Mouse (Mus musculus) limb, embryonic 15.5 days (tissue): Measurements from ENCODE around the gene Hoxa5. TPM values are rescaled to one million over a fixed set of nuclear protein-coding genes. Genes with fewer than 3 reads are reported as not detected.

Source experiments
- ATAC-seq: fragments of 200-750 bp; cut with Nextera tagmentation; 2 replicates; pipeline ENCODE4 v1.8.0; 2017; ENCODE audit warnings: low read depth, moderate TSS enrichment; ENCODE audit not compliant: insufficient number of reproducible peaks, low FRiP score, low TSS enrichment
- H3K27ac ChIP-seq: fragments of 300-500 bp; sonication (generic); 2 replicates; pipeline ENCODE4 v1.5.1; 2015; ENCODE audit warnings: moderate library complexity, mild to moderate bottlenecking, inconsistent platforms
- H3K27me3 ChIP-seq: fragments of 300-500 bp; sonication (generic); 2 replicates; pipeline ENCODE4 v1.6.1; 2015; ENCODE audit warnings: inconsistent platforms
- H3K36me3 ChIP-seq: fragments of 300-500 bp; sonication (generic); 2 replicates; pipeline ENCODE4 v1.6.1; 2015; ENCODE audit warnings: inconsistent platforms
- H3K4me1 ChIP-seq: fragments of 300-500 bp; sonication (generic); 2 replicates; pipeline ENCODE4 v1.6.1; 2015; ENCODE audit warnings: inconsistent platforms
- H3K4me2 ChIP-seq: fragments of 300-500 bp; sonication (generic); 2 replicates; pipeline ENCODE4 v1.6.1; 2015; ENCODE audit warnings: mild to moderate bottlenecking, inconsistent platforms
- H3K4me3 ChIP-seq: fragments of 300-500 bp; sonication (generic); 2 replicates; pipeline ENCODE4 v1.5.1; 2015; ENCODE audit warnings: mild to moderate bottlenecking, inconsistent platforms
- H3K9ac ChIP-seq: fragments of 300-500 bp; sonication (generic); 2 replicates; pipeline ENCODE4 v1.6.1; 2015; ENCODE audit warnings: inconsistent platforms
- H3K9me3 ChIP-seq: fragments of 300-500 bp; sonication (generic); 2 replicates; pipeline ENCODE4 v1.6.1; 2016; ENCODE audit warnings: inconsistent platforms
- WGBS: fragments of 180-500 bp; shearing (Covaris S2); methylation state at CpG from one replicate; pipeline ENCODE4 v1.1.7; 2015; 5-methylcytosine and 5-hydroxymethylcytosine counted together
- polyA plus RNA-seq: library from polyadenylated mRNA; unstranded; fragments of >200 nt; fragmentation: Nextera tagmentation; extraction: Ambion mirVana; gene quantifications from 2 replicates; pipeline ENCODE4 v1.2.1, GENCODE M21; 2015

Hoxa5 gene
- polyA plus RNA-seq, 1 experiment from 2014 or later: 1.7 TPM

DNA sequence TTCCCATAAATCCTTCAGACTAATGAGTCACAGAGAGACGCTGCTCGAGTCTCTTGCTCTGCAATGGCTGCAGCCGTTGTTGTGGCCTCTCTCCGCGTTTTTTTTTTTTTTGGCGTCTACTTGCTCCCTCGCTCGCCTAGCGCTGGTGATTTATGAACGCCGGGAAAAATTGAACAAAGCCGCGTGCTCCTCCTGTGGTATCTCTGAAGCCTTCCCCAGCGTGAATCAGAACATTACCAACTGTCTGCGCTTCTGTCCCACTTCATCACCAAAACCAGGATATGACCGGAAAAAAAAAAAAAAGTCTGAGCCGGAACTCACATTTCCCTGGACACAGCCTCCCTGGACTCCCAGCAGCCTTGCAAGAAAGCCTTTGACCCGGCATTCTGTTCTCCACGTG lies 19.2 kb downstream of the Hoxa5 start:
- no peak overlapping the region for H3K4me3 ChIP-seq
- peaks cover 79% of the 10 kb centered on the region for H3K27me3 ChIP-seq
- H3K4me1 ChIP-seq: peaks cover 24% of the 10 kb centered on the region; the same call in 1 of the 2 replicates
- no peak overlapping the region for H3K27ac ChIP-seq
- 0 out of 2 replicates have a peak overlapping the region, but pooled peaks have one; percentile 14 for H3K4me2 ChIP-seq
- H3K9me3 ChIP-seq: no peaks in the 10 kb centered on the region
- H3K9ac ChIP-seq: no peak overlapping the region
- H3K36me3 ChIP-seq: no peaks in the 10 kb centered on the region
- WGBS: 12% methylated on average over 19 of the region's 19 CpGs
- ATAC-seq: no peak

DNA sequence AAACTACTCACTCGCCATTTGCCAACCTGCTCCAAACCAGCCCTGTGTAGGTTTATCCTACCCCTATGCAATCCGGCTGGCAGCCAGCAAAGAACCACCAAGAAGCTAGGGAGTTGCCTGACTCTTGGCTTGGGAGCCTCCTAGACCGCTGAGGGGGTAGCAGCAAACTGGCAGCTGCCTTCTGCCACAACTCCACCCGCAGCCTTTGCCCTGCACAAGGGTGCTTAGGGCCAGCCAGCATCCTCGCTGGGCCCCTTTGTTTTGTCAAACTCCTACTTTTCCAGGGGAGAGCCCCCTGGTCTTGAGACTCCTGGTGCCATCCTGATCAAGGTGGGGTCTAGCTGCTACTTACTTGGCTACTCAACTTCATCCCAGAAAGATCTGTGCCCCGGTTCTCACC lies 19.7 kb downstream of the Hoxa5 start:
- H3K9ac ChIP-seq: no peak overlapping the region
- H3K27me3 ChIP-seq: peaks cover 79% of the 10 kb centered on the region
- H3K9me3 ChIP-seq: no peaks in the 10 kb centered on the region
- no peaks in the 10 kb centered on the region for H3K36me3 ChIP-seq
- ATAC-seq: no peak
- 44% methylated on average over 6 of the region's 6 CpGs for WGBS
- no peak overlapping the region for H3K4me2 ChIP-seq
- no peak overlapping the region for H3K27ac ChIP-seq
- peaks cover 22% of the 10 kb centered on the region; the same call in 1 of the 2 replicates for H3K4me1 ChIP-seq
- no peak overlapping the region for H3K4me3 ChIP-seq

DNA sequence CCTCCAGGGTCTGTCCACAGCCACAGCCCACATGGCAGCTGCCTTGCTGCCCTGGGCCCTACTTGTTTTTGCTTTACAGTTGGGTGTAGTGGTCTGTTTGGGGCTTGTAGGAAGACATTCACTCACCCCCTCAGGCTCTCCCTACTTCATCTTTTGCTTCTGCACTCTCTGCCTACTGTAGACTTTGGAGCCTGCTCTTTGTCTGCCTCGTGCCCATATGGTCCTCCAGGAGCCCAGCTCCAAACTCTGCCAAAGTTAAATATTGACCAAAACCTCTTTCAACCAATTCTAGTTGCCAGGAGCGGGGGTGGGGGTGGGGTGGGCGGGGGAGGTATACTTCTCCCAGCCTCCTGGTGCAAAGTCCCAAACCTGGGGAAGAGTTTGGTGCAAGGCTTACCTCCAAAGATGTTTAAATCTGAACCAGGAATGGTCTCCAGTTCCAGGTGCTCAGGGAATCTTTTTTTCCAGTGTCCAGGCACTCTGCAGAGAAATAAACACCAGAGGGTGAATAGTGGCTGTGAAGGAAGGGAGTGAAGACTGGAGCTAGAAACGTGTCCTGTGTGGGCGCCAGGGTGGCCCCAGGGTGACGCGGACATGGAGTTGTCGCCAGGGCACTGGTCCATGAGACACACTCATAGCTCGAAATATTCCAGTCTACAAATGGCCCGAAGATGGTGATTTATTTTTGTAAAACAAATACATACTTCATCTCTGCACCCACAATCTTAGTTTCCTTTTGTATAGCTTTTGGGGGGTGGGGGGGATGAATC lies 20.9 kb downstream of the Hoxa5 start:
- Histone ChIP-seq H3K4me3 (no peak overlapping the region), H3K4me1 (peaks cover 26% of the 10 kb centered on the region; the same call in 1 of the 2 replicates), H3K9me3 (no peaks in the 10 kb centered on the region), H3K9ac (no peak overlapping the region), H3K36me3 (no peaks in the 10 kb centered on the region), H3K27me3 (peaks cover 80% of the 10 kb centered on the region), H3K4me2 (no peak overlapping the region), H3K27ac (no peak overlapping the region)
- whole genome bisulfite sequencing: 46% methylated on average over 10 of the region's 10 CpGs
- ATAC-seq: no peak

DNA sequence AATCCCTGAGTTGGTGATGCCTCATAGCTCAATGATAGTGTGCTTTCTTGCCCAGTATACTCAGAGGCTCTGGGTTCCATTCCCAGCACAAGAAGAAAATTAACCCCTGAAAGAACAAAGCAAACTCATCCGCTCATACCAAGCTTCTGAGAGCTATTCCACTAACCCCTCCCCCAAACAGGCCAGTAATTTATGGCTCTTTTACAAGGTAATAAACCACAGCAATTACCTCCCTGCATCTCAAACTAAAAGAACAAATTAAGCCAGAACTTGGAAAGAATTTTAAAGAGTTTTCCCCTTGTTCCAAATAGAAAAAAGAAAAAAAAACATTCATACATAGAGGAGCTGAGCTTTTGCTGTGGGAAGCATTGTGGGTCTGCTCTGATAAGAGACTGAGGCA lies 21.6 kb downstream of the Hoxa5 start:
- Histone ChIP-seq H3K27me3 (peaks cover 78% of the 10 kb centered on the region), H3K4me1 (peaks cover 28% of the 10 kb centered on the region; the same call in 1 of the 2 replicates), H3K36me3 (no peaks in the 10 kb centered on the region), H3K9me3 (no peaks in the 10 kb centered on the region), H3K4me2 (no peak overlapping the region), H3K4me3 (no peak overlapping the region), H3K9ac (no peak overlapping the region), H3K27ac (no peak overlapping the region)
- no peak for ATAC-seq
- WGBS: 57% methylated on average over 1 of the region's 1 CpGs

DNA sequence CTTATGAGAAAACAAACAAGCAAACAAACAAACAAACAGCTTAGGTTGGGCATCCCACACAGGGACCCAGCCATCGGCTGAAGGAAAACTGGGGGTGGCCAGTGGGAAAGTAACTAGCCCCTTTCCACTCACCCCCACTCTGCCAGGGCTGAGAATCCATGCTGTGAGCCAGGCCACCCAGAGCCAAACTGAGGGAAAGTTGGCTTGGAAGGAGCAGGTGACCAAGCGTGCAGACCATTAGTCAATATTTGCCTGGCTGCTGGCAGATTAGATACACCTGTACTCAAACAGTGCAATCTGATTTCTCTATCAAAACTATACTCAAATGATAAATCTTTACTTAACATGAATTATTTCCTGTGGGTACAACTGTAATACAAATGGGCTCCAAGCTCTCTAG lies 22.4 kb downstream of the Hoxa5 start:
- Histone ChIP-seq H3K4me2 (no peak overlapping the region), H3K27me3 (peaks cover 78% of the 10 kb centered on the region), H3K27ac (no peak overlapping the region), H3K4me3 (no peak overlapping the region), H3K9me3 (no peaks in the 10 kb centered on the region), H3K4me1 (peaks cover 34% of the 10 kb centered on the region), H3K36me3 (no peaks in the 10 kb centered on the region), H3K9ac (no peak overlapping the region)
- no peak for ATAC-seq
- WGBS: 59% methylated on average over 2 of the region's 2 CpGs

DNA sequence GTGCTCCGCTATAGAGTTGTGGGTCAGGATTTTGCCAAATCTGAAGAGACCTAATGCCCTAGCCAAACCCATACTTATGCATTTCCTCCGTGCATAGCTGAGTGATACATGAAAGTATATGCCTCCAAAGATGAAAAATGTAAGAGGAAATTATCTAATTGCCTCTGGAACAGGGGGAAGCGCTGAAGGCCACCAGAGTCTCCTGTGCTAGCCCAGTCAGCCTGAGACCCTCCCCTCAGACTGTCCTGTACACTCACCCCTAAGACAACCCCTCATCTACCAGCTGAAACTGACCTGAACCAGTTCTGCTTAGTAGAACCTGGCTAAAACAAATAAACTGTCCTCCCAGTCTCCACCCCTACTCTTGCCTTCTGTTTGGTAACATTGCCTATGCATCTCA lies 23.7 kb downstream of the Hoxa5 start:
- no peak overlapping the region for H3K9ac ChIP-seq
- no peaks in the 10 kb centered on the region for H3K36me3 ChIP-seq
- 82% methylated on average over 3 of the region's 3 CpGs for WGBS
- peaks cover 47% of the 10 kb centered on the region for H3K4me1 ChIP-seq
- H3K27me3 ChIP-seq: peaks cover 74% of the 10 kb centered on the region
- no peak for ATAC-seq
- no peak overlapping the region for H3K4me3 ChIP-seq
- H3K27ac ChIP-seq: no peak overlapping the region
- no peak overlapping the region for H3K4me2 ChIP-seq
- no peaks in the 10 kb centered on the region for H3K9me3 ChIP-seq

DNA sequence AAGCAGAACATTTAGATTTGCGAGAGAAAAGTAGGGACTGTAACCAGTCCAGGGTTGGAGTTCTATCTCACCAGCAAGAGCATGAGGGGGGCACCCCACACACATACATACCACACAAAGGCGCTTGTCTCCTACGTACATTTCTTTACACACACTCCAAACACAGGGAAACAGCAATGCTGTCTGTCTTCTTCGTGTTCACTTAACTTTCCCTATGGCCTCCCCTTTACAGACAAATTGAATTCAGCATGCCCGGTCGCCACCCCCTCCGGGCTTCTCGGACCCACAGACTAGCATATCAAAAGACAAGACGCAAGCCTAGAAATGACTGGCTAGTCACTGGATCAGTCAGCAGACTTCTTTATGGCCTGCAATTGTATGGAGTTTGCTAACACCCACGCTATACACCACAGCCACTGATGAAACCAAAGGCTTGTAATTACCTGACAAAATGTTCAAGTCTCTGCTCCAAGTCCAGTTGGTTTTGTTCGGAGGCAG lies 24.1 kb downstream of the Hoxa5 start:
- Histone ChIP-seq H3K9ac (no peak overlapping the region), H3K4me1 (peaks cover 48% of the 10 kb centered on the region), H3K4me3 (no peak overlapping the region), H3K36me3 (no peaks in the 10 kb centered on the region), H3K4me2 (no peak overlapping the region), H3K27ac (no peak overlapping the region), H3K27me3 (peaks cover 73% of the 10 kb centered on the region), H3K9me3 (no peaks in the 10 kb centered on the region)
- no peak for ATAC-seq
- 58% methylated on average over 11 of the region's 11 CpGs for WGBS

DNA sequence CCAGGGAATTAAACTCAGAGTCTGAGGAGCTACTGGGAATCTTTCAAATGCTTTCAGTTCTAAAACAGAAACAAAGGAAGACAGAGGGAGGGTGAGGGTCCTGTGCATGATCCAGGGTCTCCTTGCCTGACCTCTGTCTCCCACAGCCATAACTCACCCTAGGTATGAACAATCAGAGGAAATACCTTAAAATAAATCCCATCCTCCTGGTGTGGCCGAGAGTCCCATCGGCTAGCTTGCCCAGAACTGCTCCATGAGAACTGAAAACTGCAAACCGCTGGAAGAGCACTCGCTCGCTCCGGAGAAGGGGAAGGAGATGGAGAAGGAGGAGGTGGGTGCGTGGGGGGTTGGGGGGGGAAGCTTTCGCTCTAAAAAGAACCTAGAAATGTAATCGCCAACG lies 24.7 kb downstream of the Hoxa5 start:
- WGBS: 52% methylated on average over 10 of the region's 10 CpGs
- H3K4me2 ChIP-seq: no peak overlapping the region
- H3K9ac ChIP-seq: no peak overlapping the region
- H3K36me3 ChIP-seq: no peaks in the 10 kb centered on the region
- peaks cover 74% of the 10 kb centered on the region for H3K27me3 ChIP-seq
- peaks cover 47% of the 10 kb centered on the region for H3K4me1 ChIP-seq
- no peaks in the 10 kb centered on the region for H3K9me3 ChIP-seq
- no peak overlapping the region for H3K4me3 ChIP-seq
- no peak for ATAC-seq
- H3K27ac ChIP-seq: no peak overlapping the region

DNA sequence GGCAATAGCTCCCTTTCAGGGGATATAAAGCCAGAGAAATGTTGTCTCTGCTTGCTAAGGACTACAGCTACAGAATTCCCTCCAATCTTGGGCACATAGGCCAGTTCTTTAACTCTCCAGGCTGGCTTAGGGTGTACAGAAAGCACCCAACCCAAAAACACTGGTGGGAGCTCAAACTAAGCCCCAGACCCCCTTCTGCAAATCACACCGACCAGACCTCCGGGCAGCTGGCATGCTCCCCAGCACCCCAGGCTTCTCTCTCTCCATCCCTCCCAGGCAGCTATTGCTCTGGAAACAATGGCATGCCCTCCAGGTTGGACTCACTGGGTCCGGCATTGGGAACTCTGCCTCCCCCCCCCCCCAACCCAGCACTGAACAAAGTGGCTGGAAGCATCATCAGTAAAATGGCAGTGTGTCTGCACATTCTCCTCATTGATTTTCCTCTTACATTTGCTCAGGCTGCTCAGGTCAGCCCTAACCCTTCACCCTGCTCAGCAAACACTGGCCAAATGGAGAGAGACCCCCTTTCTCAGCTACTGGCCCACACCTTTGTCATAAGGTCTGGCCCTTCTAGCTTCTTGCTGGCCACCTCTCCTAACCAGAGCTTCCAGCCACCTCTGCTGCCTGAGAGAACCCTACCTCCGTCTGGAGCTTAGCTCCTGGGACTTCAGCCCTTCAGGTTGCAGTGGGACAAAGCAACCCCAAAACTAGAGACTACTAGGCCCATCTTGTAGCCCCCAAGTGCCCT lies 25.3 kb downstream of the Hoxa5 start:
- Histone ChIP-seq H3K36me3 (no peaks in the 10 kb centered on the region), H3K4me2 (no peak overlapping the region), H3K4me3 (no peak overlapping the region), H3K9ac (no peak overlapping the region), H3K4me1 (peaks cover 41% of the 10 kb centered on the region), H3K27ac (no peak overlapping the region), H3K27me3 (peaks cover 69% of the 10 kb centered on the region), H3K9me3 (no peaks in the 10 kb centered on the region)
- no peak for ATAC-seq
- 31% methylated on average over 4 of the region's 4 CpGs for WGBS

DNA sequence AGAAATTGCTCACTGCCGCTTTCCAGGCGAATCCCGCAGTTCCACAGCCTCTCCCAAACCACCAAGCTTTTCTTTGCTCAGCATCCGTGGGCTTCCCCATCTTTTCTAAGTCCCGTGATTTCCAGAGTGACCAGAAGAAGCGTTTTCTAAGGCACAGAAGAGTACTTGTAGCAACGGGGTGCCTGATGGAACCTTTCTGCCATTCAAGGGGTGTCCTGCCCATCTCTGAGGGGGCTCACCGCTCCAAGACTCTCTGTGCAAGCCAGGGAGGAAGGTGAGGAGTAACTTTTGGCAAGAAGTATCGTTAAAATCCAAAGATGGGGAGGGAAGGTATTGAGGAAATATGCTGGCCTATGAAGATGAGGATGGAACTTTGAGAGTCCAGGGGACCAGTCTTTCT lies 26.6 kb downstream of the Hoxa5 start:
- H3K4me2 ChIP-seq: no peak overlapping the region
- WGBS: 40% methylated on average over 9 of the region's 9 CpGs
- no peak overlapping the region for H3K9ac ChIP-seq
- peaks cover 37% of the 10 kb centered on the region for H3K4me1 ChIP-seq
- no peak for ATAC-seq
- H3K9me3 ChIP-seq: no peaks in the 10 kb centered on the region
- no peaks in the 10 kb centered on the region for H3K36me3 ChIP-seq
- peaks cover 72% of the 10 kb centered on the region for H3K27me3 ChIP-seq
- no peak overlapping the region; the same call in 1 of the 2 replicates for H3K4me3 ChIP-seq
- H3K27ac ChIP-seq: no peak overlapping the region

DNA sequence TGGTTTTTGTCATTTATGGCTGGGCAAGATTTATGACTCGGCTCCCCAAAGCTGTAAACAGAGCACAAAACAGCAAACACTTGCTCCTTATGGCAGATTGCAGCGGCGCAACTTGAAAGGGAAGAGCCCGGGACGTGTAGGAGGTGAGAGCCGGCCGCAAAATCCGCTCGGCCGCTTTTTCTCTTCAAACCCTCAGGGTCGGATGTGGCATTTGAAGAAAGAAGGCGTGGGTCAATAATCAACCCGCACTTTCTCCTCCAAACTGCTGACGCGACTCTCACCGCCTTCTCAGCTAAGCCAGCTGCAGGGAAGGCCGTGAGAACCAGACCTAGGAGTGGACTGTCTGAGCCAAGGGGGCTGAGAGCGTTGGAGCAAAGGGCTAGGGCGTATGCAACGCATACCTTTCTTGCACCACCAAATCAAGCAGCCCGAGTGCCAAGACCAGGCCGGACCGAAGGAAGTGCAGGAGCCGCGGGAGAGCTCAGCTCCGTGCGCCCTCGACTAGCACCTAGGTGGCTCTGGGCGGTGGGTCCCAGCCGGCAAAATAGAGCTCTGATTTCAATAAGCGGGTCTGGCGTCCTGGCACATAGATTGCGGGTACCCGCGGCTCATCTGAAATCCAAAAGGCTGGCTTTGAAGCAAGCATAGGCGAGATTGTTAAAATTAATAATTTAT lies 27.2 kb downstream of the Hoxa5 start, which contains the start of gene 5730596B20Rik:
TSS of gene 5730596B20Rik (plus strand) at position 438 of the 675 bp plus-strand sequence.
- H3K4me3 ChIP-seq: peak within 1 kb of the TSS; percentile 39
- H3K9ac ChIP-seq: no peak within 1 kb of the TSS
- ATAC-seq: no peak
- H3K36me3 ChIP-seq: no peaks in the 10 kb centered on the region
- H3K27ac ChIP-seq: no peak within 1 kb of the TSS
- H3K4me2 ChIP-seq: peak within 1 kb of the TSS; percentile 53
- peaks cover 78% of the 10 kb centered on the region for H3K27me3 ChIP-seq
- peaks cover 43% of the 10 kb centered on the region for H3K4me1 ChIP-seq
- H3K9me3 ChIP-seq: no peaks in the 10 kb centered on the region
- 22% methylated on average over 36 of the region's 36 CpGs for WGBS
